In genomic region chr1:40473640-40474039, GRCm38 (mm10) we compare ENCODE assay signal across 32 mouse cellular contexts. TPM values are rescaled to one million over a fixed set of nuclear protein-coding genes. Genes with fewer than 3 reads are reported as not detected.
DNase-seq lines count a peak whose midpoint lies in the region; ATAC-seq lines count a peak whose summit lies in the region.
"Had no signal": no experiment of that assay in that cellular context is flagged by ENCODE, and none has a peak within 500 bp of the region (broad histone marks: within the 10 kb centered on the region; RNA-seq: fewer than 3 reads in every experiment).

No protein-coding gene starts in this region.

- peak; percentile 37 for ATAC-seq in activated CD4-positive, CD25-positive, alpha-beta regulatory T cell, adult 4 months
- ATAC-seq in megakaryocyte, adult 5-6 weeks (ENCODE audit: poor library complexity, severe bottlenecking), result peak; percentile 82
- ATAC-seq: forebrain, embryonic 13.5 days had no signal

- DNase-seq in thymus, postnatal 0 days (ENCODE audit: low spot score), result peak; percentile 37
- DNase-seq in thymus, postnatal 14 days, result no peak
- DNase-seq in splenic B cell, adult 2 months (ENCODE audit: low read depth, low spot score), result peak; percentile 39
- no peak for DNase-seq in cerebellum, adult 18-20 months
- DNase-seq in adrenal gland, postnatal 10 days, result no peak
- no peak for DNase-seq in frontal cortex, postnatal 10 days (ENCODE audit: low spot score in 2 of 2)
- DNase-seq: adrenal gland, adult 2 months; cerebellum, adult 11-12 months; cerebellum, postnatal 14 days; embryo, embryonic 11 days; gastrocnemius, postnatal 10 days; heart, postnatal 10 days; kidney, adult 8-10 months; kidney, postnatal 14 days; left cerebral cortex, postnatal 4 days; right cerebral cortex, adult 18-20 months; right cerebral cortex, postnatal 4 days; thymus, postnatal 4 days had no signal

- no peaks in the 10 kb centered on the region for H3K27me3 ChIP-seq in splenic B cell, adult 2 months (ENCODE audit: control insufficient read depth, insufficient read depth, low read length, poor library complexity, severe bottlenecking)
- H3K27me3 ChIP-seq: embryonic facial prominence, embryonic 13.5 days; forebrain, embryonic 13.5 days; heart, embryonic 12.5 days; hindbrain, embryonic 13.5 days; limb, embryonic 15.5 days; midbrain, embryonic 12.5 days; neural tube, embryonic 13.5 days; stomach, embryonic 15.5 days had no signal

- no peaks in the 10 kb centered on the region for H3K36me3 ChIP-seq in splenic B cell, adult 2 months (ENCODE audit: control insufficient read depth, insufficient read depth, low read length, poor library complexity, severe bottlenecking)
- H3K36me3 ChIP-seq: embryonic facial prominence, embryonic 13.5 days; heart, embryonic 12.5 days; hindbrain, embryonic 13.5 days; limb, embryonic 15.5 days; midbrain, embryonic 12.5 days; neural tube, embryonic 13.5 days; stomach, embryonic 15.5 days had no signal

RNA-seq across cellular contexts. Expression of gene Il18r1, which starts 8.3 kb away (rescaled TPM):
- 2.2 and 3.9 TPM in 2 replicates for polyA plus RNA-seq in thymus, postnatal 0 days (2015; fragmentation: Nextera tagmentation; extraction: Ambion mirVana)
- polyA plus RNA-seq in activated CD4-positive, CD25-positive, alpha-beta regulatory T cell, adult 4 months (2017; shearing (Covaris generic)), result 100 to 1,000 TPM in 1 of 2 experiments, 10 to 100 TPM in 1; 72.9 to 107 TPM
- 6.8 and 8.9 TPM in 2 replicates for total RNA-seq in megakaryocyte, adult 5-6 weeks (2015)
- total RNA-seq in megakaryocyte, adult 5-6 weeks (2017), result 11.6 and 15.4 TPM in 2 replicates
- under 1 TPM; 0.79 to 0.81 TPM for total RNA-seq in adrenal gland, postnatal 10 days (2021)
- total RNA-seq: layer of hippocampus, adult 18-20 months; layer of hippocampus, postnatal 14 days; left cerebral cortex, adult 8-10 months; left cerebral cortex, postnatal 4 days had no signal
- polyA plus RNA-seq: embryonic facial prominence, embryonic 13.5 days; erythroblast, embryonic 14.5 days; forebrain, embryonic 13.5 days; heart, embryonic 12.5 days; hindbrain, embryonic 13.5 days; midbrain, embryonic 12.5 days; neural tube, embryonic 13.5 days had no signal

RNA-seq across cellular contexts. Expression of gene Il18rap, which starts 41.5 kb away (rescaled TPM):
- polyA plus RNA-seq in thymus, postnatal 0 days (2015; fragmentation: Nextera tagmentation; extraction: Ambion mirVana), result 1.3 and 1.5 TPM in 2 replicates
- polyA plus RNA-seq in activated CD4-positive, CD25-positive, alpha-beta regulatory T cell, adult 4 months (2017; shearing (Covaris generic)), result 10 to 100 TPM; 19.6 to 23.5 TPM
- 28.7 and 34.9 TPM in 2 replicates for total RNA-seq in megakaryocyte, adult 5-6 weeks (2015)
- 30.5 and 43.1 TPM in 2 replicates for total RNA-seq in megakaryocyte, adult 5-6 weeks (2017)
- total RNA-seq in adrenal gland, postnatal 10 days (2021), result under 1 TPM; 0.57 to 0.94 TPM
- total RNA-seq: adrenal gland, adult 2 months had no signal
- polyA plus RNA-seq: adrenal gland, adult 2 months had no signal

RNA-seq across cellular contexts. Expression of gene Il1rl1, which starts 44.3 kb away (rescaled TPM):
- 0.38 and 0.41 TPM in 2 replicates for polyA plus RNA-seq in thymus, postnatal 0 days (2015; fragmentation: Nextera tagmentation; extraction: Ambion mirVana)
- 10 to 100 TPM in 1 of 2 experiments, 1 to 10 TPM in 1; 7.7 to 17.7 TPM for polyA plus RNA-seq in activated CD4-positive, CD25-positive, alpha-beta regulatory T cell, adult 4 months (2017; shearing (Covaris generic))
- 4.2 and 7.3 TPM in 2 replicates for total RNA-seq in megakaryocyte, adult 5-6 weeks (2015)
- 5.7 and 8.9 TPM in 2 replicates for total RNA-seq in megakaryocyte, adult 5-6 weeks (2017)
- total RNA-seq in adrenal gland, postnatal 10 days (2021), result 1 to 10 TPM in 1 of 2 experiments, under 1 TPM in 1; 0.91 to 1.4 TPM
- polyA plus RNA-seq: forebrain, embryonic 13.5 days; hindbrain, embryonic 13.5 days; midbrain, embryonic 12.5 days; neural tube, embryonic 13.5 days had no signal

Comparison
In these comparisons a context has a peak if more than half of its experiments do, and no peak if none do; other contexts are left out.
1. DNase-seq: peak in thymus, postnatal 0 days (single experiment) and splenic B cell, adult 2 months (single experiment); none in thymus, postnatal 14 days (single experiment), cerebellum, adult 18-20 months (0 of 2), adrenal gland, postnatal 10 days (single experiment) and frontal cortex, postnatal 10 days (0 of 2).
2. RNA of gene Il18r1, which starts 8.3 kb away (total RNA-seq): 6.8 to 15.4 TPM in megakaryocyte, adult 5-6 weeks; 0.79 to 0.81 TPM in adrenal gland, postnatal 10 days; every median in the first group is over 4 times any median in the second.
3. RNA of gene Il18rap, which starts 41.5 kb away (total RNA-seq): 28.7 to 43.1 TPM in megakaryocyte, adult 5-6 weeks; 0.57 to 0.94 TPM in adrenal gland, postnatal 10 days; every median in the first group is over 10 times any median in the second.